Mouse (Mus musculus) erythroblast, adult 5-6 weeks (primary cell): Measurements from ENCODE around the gene Esp3. TPM values are rescaled to one million over a fixed set of nuclear protein-coding genes. Genes with fewer than 3 reads are reported as not detected.
"Not testable (repeated sequence)": the region's sequence is repeated elsewhere in the genome, so short reads cannot be mapped to it uniquely, and the experiment has no call there.

ENCODE experiments used
- ATAC-seq: replicated peaks from 2 replicates; pipeline ENCODE4 v1.8.0; 2016; ENCODE audit warnings: moderate number of reproducible peaks, mild to moderate bottlenecking, moderate TSS enrichment, inconsistent platforms; ENCODE audit not compliant: poor library complexity, low FRiP score, severe bottlenecking
- total RNA-seq, 2 experiments: library from RNA; stranded (forward) in 1 of 2; stranded (reverse) in 1 of 2; fragments of 150-400 nt in 1 of 2; fragments of 200-764, 138-1000 nt in 1 of 2; gene quantifications; 2 replicates each; pipeline versions ENCODE4 v1.2.3 to v1.2.4; 2015 to 2017; ENCODE audit warnings: low replicate concordance in 2 of 2

Gene Esp3
- total RNA-seq (2015; ENCODE audit: low replicate concordance): not detected in 2 replicates
- not detected in 2 replicates for total RNA-seq (2017; ENCODE audit: low replicate concordance)

DNA sequence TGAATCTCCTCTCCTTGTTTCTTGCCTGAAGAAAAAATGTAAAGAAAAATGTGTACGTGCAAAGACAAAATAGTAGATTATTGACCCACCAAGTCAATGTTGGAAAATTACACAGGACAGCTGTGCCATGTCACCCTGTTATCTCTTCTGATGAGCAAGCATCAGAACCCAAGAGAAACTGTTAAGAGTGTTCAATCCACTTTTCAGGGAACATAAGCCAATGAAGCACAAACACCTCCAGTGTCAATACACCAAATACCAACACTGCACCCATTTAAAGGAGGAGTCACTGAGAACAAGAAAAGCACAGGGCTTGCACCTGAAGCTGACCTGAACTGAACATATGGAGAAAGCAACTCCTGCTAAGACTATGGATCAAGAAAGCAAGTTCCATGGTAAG is at the start of gene Esp3:
Gene Esp3 (plus strand): TSS at position 301 of the 400 bp plus-strand sequence.
- ATAC-seq: not testable (repeated sequence)

DNA sequence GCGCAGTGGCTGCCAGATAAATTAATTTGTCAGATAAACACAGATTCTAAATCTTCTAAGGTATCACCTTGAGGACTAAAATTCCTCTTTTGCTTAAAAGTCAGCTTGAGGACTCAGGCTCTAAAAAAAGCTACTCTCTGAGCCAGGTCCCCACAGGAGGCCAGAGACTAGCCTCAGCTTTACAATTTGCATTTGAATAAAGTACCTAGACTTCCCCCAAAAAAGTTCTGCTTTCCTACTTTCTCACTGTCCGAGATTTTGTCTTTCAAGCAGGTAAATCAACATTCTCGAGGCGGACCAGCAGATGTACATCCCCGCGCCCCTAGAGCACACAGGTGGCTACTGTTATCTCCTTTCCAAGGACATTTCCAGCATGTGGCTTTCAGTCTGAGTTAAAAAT is 48.0 kb upstream of the Esp3 start:
- ATAC-seq: not testable (repeated sequence)

DNA sequence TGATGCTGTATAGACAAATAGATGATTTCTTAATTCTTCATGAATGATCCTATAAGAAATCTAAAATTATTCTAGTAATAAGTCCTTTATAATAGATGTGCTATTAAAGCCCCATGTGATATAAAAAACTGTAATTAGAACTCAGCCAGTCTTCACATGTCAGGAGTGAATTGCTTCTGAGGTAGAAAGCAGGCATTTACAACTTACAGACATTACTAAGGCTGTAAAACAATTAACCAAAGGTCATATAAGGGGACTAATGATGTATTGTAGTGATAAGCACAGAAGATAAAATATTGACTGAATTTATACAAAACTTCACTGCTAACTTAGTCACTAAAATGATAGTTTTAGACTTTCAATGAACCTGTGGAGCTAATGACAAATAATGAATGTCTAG is 40.6 kb upstream of the Esp3 start:
- ATAC-seq: no peak

DNA sequence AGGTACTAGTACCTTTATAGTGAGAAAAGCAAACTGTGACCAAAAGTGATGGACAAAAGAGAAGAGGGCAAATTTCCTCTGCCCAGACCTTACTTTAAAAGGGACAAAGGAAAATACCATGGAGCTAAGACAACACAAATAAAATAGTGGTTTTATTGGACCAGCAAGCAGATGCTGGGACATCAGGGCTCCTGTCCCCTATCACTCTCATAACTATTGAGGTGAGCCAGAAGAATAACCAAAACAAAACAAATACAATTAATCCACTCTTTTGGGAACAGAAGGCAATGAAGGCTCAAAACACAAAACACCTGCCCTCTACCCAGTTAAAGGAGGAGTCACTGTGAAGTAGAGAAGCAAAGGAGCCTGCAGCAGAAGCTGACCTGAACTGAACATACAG is 33.6 kb upstream of the Esp3 start, which contains the start of gene Esp4:
Gene Esp4 (plus strand): TSS at position 301 of the 400 bp plus-strand sequence.
- ATAC-seq: no peak

DNA sequence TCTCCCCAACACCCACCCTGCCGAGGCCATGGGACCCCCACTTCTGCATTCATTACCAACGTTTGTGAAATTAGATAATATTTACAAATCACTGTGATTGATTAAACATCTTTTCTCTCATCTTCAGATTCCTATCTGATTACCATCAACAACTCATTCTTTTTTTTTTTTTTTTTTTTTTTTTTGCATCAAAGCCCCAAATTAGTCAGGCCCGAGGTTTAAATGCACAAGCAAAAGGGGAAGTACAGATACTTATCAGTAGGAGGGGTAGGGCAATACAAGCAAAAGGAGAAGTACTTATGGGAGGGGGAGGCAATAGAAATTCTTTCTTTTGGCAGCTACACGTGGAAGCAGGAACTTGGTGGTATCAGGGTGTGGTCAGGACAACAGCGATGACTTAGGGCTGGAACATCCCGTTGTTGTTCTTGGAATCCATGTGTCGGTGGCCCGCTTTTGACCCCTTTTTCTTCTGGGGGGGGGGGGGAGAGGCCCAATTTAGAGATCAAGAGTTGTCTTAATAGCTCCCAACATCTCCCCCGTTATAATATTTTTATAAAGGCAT is 30.3 kb downstream of the Esp3 start:
- ATAC-seq: not testable (repeated sequence)

DNA sequence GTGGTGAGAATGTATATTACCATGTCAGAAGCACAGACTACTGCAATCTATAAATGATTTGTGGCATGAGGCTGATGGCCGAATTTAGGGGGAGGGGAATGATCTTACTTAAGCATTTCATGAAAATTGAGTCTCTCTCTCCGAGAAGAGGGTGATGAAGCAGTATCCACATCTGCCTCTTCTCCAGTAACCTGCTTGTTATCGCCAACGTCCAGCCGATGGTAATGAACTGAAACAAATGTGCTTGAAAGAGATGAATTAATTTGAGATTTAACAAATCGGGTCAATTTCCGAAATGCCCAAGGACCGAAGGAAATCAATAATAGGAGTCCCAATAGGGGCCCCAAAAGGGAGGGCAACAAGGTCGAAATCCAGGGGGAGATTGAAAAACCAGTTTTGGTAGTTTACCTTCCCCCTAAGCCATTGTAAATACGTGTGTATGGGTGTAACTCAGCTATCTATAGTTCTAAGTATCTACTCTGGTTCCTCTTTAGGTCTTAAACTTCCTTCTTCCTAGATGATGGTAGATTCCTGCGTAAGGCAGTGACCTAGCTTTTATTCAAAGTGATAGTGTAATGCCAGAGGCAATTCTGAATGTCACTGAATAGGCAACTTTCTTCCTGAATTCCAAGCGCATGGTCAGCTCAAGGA is 31.4 kb downstream of the Esp3 start:
- ATAC-seq: not testable (repeated sequence)

Other genes with a start within 250 kb of the Esp3 start
- gene Esp8, start 112.1 kb upstream of the Esp3 start, total RNA-seq (2015; ENCODE audit: low replicate concordance): not detected in 2 replicates
- gene Esp8, start 112.1 kb upstream of the Esp3 start, total RNA-seq (2017; ENCODE audit: low replicate concordance): not detected in 2 replicates
- not detected in 2 replicates for gene Esp6, start 70.6 kb upstream of the Esp3 start, total RNA-seq (2015; ENCODE audit: low replicate concordance)
- gene Esp6, start 70.6 kb upstream of the Esp3 start, total RNA-seq (2017; ENCODE audit: low replicate concordance): not detected in 2 replicates
- gene Esp4, start 33.5 kb upstream of the Esp3 start, total RNA-seq (2015; ENCODE audit: low replicate concordance): not detected in 2 replicates
- gene Esp4, start 33.5 kb upstream of the Esp3 start, total RNA-seq (2017; ENCODE audit: low replicate concordance): not detected in 2 replicates
- not detected in 2 replicates for gene Esp1, start 95.0 kb downstream of the Esp3 start, total RNA-seq (2015; ENCODE audit: low replicate concordance)
- gene Esp1, start 95.0 kb downstream of the Esp3 start, total RNA-seq (2017; ENCODE audit: low replicate concordance): not detected in 2 replicates
- 1.0 TPM in 1 of 2 replicates, not detected in the other for gene Crisp2, start 174.9 kb downstream of the Esp3 start, total RNA-seq (2015; ENCODE audit: low replicate concordance)
- 3.7 and 5.9 TPM in 2 replicates for gene Crisp2, start 174.9 kb downstream of the Esp3 start, total RNA-seq (2017; ENCODE audit: low replicate concordance)
- gene Rhag, start 179.1 kb downstream of the Esp3 start, total RNA-seq (2015; ENCODE audit: low replicate concordance): 918 and 923 TPM in 2 replicates
- gene Rhag, start 179.1 kb downstream of the Esp3 start, total RNA-seq (2017; ENCODE audit: low replicate concordance): 744 and 814 TPM in 2 replicates
- gene 9130008F23Rik, start 248.5 kb downstream of the Esp3 start, total RNA-seq (2015; ENCODE audit: low replicate concordance): 0.84 and 2.3 TPM in 2 replicates
- gene 9130008F23Rik, start 248.5 kb downstream of the Esp3 start, total RNA-seq (2017; ENCODE audit: low replicate concordance): not detected in 2 replicates